Mouse (Mus musculus) intestine, postnatal 0 days (tissue): Measurements from ENCODE around the gene Arl14. TPM values are rescaled to one million over a fixed set of nuclear protein-coding genes. Genes with fewer than 3 reads are reported as not detected.
"Not testable (repeated sequence)": the region's sequence is repeated elsewhere in the genome, so short reads cannot be mapped to it uniquely, and the experiment has no call there.

Experiments
- ATAC-seq: fragments of 200-750 bp; cut with Nextera tagmentation; 2 replicates; pipeline ENCODE4 v1.8.0; 2017; ENCODE audit warnings: mild to moderate bottlenecking, moderate TSS enrichment, moderate library complexity
- H3K27ac ChIP-seq: fragments of 300-500 bp; sonication (generic); 2 replicates; pipeline ENCODE4 v1.5.1; 2014; ENCODE audit warnings: mild to moderate bottlenecking, low read depth, low read length, moderate library complexity
- H3K27me3 ChIP-seq: fragments of 300-500 bp; sonication (generic); replicated peaks from 2 replicates; pipeline ENCODE4 v1.6.1; 2014; ENCODE audit warnings: low read length, mixed read lengths; ENCODE audit not compliant: control insufficient read depth, insufficient read depth
- H3K36me3 ChIP-seq: fragments of 300-500 bp; sonication (generic); 2 replicates; pipeline ENCODE4 v1.6.1; 2014; ENCODE audit warnings: mild to moderate bottlenecking, moderate library complexity; ENCODE audit not compliant: control insufficient read depth, insufficient read depth
- H3K4me1 ChIP-seq: fragments of 300-500 bp; sonication (generic); replicated peaks from 2 replicates; pipeline ENCODE4 v1.6.1; 2014; ENCODE audit warnings: antibody characterized with exemption, low read length, mixed read lengths; ENCODE audit not compliant: control insufficient read depth, insufficient read depth
- H3K4me2 ChIP-seq: fragments of 300-500 bp; sonication (generic); replicated peaks from 2 replicates; pipeline ENCODE4 v1.6.1; 2014; ENCODE audit warnings: low read depth, mild to moderate bottlenecking, moderate library complexity
- H3K4me3 ChIP-seq: fragments of 300-500 bp; sonication (generic); 2 replicates; pipeline ENCODE4 v1.5.1; 2014; ENCODE audit warnings: low read depth, low read length
- H3K9ac ChIP-seq: fragments of 300-500 bp; sonication (generic); 2 replicates; pipeline ENCODE4 v1.6.1; 2014; ENCODE audit warnings: mild to moderate bottlenecking, low read depth, low read length
- H3K9me3 ChIP-seq: fragments of 300-500 bp; sonication (generic); 2 replicates; pipeline ENCODE4 v1.6.1; 2016; ENCODE audit warnings: mixed run types; ENCODE audit not compliant: control insufficient read depth
- CTCF ChIP-seq: sonication (generic); IDR thresholded peaks from 2 replicates; pipeline ENCODE4 v1.5.1; 2016; ENCODE audit warnings: low read depth, mild to moderate bottlenecking, control low read depth, antibody characterized with exemption, moderate library complexity
- WGBS: fragments of 180-500 bp; shearing (Covaris S2); extraction: QIAGEN DNeasy Blood & Tissue Kit; methylation state at CpG from one replicate; pipeline ENCODE4 v1.1.7; 2014; 5-methylcytosine and 5-hydroxymethylcytosine counted together
- polyA plus RNA-seq: library from polyadenylated mRNA; unstranded; fragments of >200 nt; fragmentation: Nextera tagmentation; extraction: Ambion mirVana; gene quantifications from 2 replicates; pipeline ENCODE4 v1.2.1, GENCODE M21; 2015

The Arl14 gene
- polyA plus RNA-seq, 1 experiment from 2014 or later: 1.1 TPM

DNA sequence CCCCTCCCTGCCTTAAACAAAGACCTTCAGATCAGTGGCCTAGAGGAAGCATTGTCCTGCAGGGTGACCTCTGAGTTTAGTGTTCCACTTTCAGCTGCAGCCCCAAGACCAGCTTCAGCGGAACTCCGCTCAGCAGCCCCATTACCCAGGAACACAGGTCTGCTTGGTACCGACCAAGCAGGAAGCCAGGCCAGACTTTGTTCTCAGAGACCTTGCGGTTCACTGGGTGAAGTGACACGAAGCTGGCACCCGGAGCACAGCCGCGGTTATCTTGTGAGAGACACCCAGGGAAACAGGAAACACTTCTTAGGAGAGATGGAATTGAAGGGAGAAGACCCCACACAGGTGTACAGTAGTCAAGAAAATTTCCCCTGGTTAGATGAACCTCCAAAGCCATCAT is 1.4 kb downstream of the Arl14 start:
- ATAC-seq: no peak
- H3K9ac ChIP-seq: no peak overlapping the region
- no peaks in the 10 kb centered on the region for H3K27me3 ChIP-seq
- H3K27ac ChIP-seq: no peak overlapping the region
- no peak overlapping the region for H3K4me2 ChIP-seq
- WGBS: 56% methylated on average over 8 of the region's 8 CpGs
- no peaks in the 10 kb centered on the region for H3K4me1 ChIP-seq
- H3K4me3 ChIP-seq: no peak overlapping the region
- H3K36me3 ChIP-seq: no peaks in the 10 kb centered on the region
- no peak for TF ChIP-seq CTCF
- no peaks in the 10 kb centered on the region for H3K9me3 ChIP-seq

DNA sequence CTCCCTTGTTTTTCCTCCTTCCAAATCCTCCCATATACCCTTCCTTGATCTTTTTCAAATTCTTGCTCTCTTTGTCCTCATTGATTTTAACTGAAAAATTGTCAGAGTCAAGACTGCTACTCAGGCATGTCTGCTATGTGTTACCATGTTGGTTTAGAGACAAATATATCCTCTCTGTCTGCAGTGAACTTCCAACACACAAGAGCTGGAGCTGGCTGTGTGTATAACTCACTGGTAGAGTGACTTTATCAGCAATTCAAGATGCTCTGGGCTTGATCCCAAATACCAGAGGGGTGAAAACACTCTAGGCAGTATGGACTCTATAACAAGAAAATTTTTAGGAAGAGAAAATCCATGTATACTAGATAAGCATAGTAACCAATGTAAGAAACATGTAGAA is 2.8 kb downstream of the Arl14 start:
- Histone ChIP-seq H3K4me3 (no peak overlapping the region), H3K9me3 (no peaks in the 10 kb centered on the region), H3K9ac (no peak overlapping the region), H3K4me2 (no peak overlapping the region), H3K36me3 (no peaks in the 10 kb centered on the region), H3K4me1 (no peaks in the 10 kb centered on the region), H3K27me3 (no peaks in the 10 kb centered on the region), H3K27ac (no peak overlapping the region)
- no peak for TF ChIP-seq CTCF
- no peak for ATAC-seq

DNA sequence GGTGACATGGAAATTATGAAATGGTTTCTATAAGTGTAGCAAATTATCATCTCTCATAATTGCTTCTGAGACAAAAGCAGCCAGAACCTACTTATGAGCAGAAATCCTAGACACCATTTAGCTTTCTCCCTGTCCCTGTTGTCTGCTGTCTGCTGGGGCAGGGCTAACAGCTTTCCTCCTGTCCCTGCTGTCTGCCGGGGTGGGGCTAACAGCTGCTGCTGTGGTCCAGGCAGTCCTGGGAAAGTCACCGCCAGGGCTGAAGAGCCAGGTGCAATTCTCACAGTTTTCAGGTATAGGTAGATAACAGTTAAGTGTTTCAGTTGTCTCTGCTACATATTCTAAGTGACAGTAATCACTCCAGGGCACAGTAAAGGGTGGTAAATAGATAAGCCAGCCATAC is 4.3 kb downstream of the Arl14 start:
- no peak for TF ChIP-seq CTCF
- 16% methylated on average over 2 of the region's 2 CpGs for WGBS
- no peak overlapping the region for H3K4me2 ChIP-seq
- ATAC-seq: no peak
- H3K36me3 ChIP-seq: no peaks in the 10 kb centered on the region
- H3K4me1 ChIP-seq: no peaks in the 10 kb centered on the region
- H3K27me3 ChIP-seq: no peaks in the 10 kb centered on the region
- H3K9me3 ChIP-seq: no peaks in the 10 kb centered on the region
- no peak overlapping the region for H3K9ac ChIP-seq
- no peak overlapping the region for H3K27ac ChIP-seq
- H3K4me3 ChIP-seq: no peak overlapping the region

DNA sequence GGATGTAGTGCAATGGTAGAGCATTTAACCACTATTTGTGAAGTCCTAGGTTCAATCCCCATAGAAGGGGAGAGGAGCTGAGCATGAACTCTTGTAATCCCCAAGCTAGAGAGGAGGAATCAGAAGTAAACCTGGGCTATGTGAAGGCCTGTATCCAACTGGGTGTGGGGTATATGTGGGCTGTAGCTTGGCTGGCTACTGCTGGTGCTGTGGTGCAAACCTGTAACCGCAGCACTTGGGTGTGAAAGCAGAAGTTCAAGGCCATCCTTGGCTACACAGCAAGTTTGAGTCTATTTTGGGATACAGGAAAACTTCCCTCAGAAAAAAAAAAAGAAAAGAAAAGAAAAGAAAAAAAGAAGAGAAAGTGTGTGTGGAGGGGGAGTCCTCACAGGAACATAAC is 5.8 kb downstream of the Arl14 start:
- Histone ChIP-seq H3K36me3 (no peaks in the 10 kb centered on the region), H3K4me1 (no peaks in the 10 kb centered on the region), H3K27me3 (no peaks in the 10 kb centered on the region), H3K9me3 (no peaks in the 10 kb centered on the region), H3K4me3 (no peak overlapping the region), H3K9ac (no peak overlapping the region), H3K4me2 (no peak overlapping the region), H3K27ac (no peak overlapping the region)
- no peak for ATAC-seq
- WGBS: 83% methylated on average over 1 of the region's 1 CpGs
- no peak for TF ChIP-seq CTCF

DNA sequence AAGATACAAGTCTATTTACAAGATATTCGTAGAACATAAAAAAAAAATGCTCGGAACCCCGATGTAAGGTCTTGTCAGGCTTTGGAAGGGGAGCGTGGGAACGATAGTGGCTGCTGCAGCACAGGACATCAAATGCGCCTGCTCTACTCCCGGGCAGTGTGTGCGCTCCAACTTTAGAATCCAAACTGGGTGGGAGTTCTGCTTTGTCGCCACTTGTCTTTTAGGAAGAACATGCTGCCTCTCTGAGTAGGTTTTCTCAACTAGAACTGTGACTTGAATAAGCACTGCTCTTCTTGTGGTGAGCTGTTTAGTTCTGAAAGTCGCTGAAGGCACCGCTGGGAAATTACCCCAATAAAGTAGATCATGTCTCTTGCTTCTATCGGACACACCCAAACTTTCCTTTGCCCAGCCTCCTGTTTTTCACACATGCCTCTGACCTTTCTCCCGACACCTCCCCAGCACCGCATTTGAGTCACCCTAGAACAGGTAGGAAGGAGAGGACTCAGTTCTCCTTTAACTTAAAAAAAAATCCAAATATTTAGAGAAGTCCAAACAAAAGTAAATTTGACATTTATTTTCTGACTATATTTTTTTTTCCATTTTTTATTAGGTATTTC is 9.4 kb downstream of the Arl14 start:
- Histone ChIP-seq H3K27me3 (no peaks in the 10 kb centered on the region), H3K36me3 (no peaks in the 10 kb centered on the region), H3K4me2 (no peak overlapping the region), H3K9ac (no peak overlapping the region), H3K4me1 (no peaks in the 10 kb centered on the region), H3K4me3 (no peak overlapping the region), H3K9me3 (no peaks in the 10 kb centered on the region), H3K27ac (no peak overlapping the region)
- 66% methylated on average over 14 of the region's 14 CpGs for WGBS
- no peak for ATAC-seq
- TF ChIP-seq CTCF: no peak

DNA sequence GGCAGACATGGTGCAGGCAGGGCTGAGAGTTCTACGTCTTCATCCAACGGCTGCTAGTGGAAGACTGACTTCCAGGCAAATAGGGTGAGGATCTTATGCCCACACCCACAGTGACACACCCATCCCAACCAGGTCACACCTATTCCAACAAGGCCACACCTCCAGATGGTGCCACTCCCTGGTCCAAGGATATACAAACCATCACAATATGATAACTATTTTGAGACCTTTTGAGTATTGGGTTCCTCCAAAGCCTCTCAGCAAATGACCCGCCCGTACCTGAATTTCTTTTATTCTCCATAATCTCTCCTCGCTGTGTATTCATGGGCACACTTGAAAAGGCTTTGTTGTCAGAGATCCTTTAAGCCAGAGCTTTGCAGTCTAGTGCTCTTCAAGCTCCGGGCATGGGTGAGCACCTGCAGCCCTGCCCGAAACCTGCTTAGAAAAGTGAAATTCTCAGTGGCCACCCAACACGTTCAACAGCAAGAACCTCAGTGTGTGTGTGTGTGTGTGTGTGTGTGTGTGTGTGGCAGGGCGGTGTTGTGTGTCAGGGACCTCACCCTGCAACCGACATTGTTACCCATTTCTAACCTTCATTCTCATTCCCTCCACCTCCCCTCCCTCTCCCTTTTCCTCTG is 11.5 kb downstream of the Arl14 start:
- WGBS: 87% methylated on average over 10 of the region's 10 CpGs
- H3K9ac ChIP-seq, H3K36me3 ChIP-seq, H3K4me2 ChIP-seq, H3K27ac ChIP-seq, H3K4me3 ChIP-seq, H3K27me3 ChIP-seq, H3K4me1 ChIP-seq, H3K9me3 ChIP-seq, ATAC-seq: not testable (repeated sequence)

DNA sequence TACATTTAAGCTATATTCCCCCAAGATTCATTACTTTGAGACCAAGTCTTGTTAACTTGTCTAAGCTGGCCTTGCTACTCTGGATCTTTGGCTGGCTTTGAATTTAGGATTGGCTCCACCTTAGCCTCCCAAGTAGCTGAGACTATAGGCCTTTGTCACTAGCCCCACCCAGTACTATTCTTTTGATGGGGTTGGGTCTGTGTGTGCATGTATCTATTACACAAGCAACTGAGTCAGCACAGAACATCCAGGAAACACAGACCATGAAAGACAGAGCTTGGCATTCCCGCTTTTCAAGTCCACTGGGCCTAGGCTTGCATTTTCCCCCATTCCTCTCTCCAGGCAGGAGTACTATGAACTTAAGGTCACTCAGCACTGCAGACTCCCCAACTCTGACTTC is 12.3 kb downstream of the Arl14 start:
- 79% methylated on average over 1 of the region's 1 CpGs for WGBS
- no peak for ATAC-seq
- Histone ChIP-seq H3K4me2 (no peak overlapping the region), H3K4me3 (no peak overlapping the region), H3K27ac (no peak overlapping the region), H3K4me1 (no peaks in the 10 kb centered on the region), H3K9ac (no peak overlapping the region), H3K9me3 (no peaks in the 10 kb centered on the region), H3K27me3 (no peaks in the 10 kb centered on the region), H3K36me3 (no peaks in the 10 kb centered on the region)
- no peak for TF ChIP-seq CTCF
